Mouse (Mus musculus) liver, adult 2 months (tissue): Measurements from ENCODE around the gene Nqo1. TPM values are rescaled to one million over a fixed set of nuclear protein-coding genes. Genes with fewer than 3 reads are reported as not detected.

ENCODE experiments used
- DNase-seq: peaks from one replicate; pipeline ENCODE4 v3.0.0-alpha.2; 2011; ENCODE audit warnings: low read depth, low spot score; ENCODE audit errors: extremely low read depth
- H3K27ac ChIP-seq: fragments of 200-500 bp; replicated peaks from 2 replicates; pipeline ENCODE4 v1.5.1; 2012; ENCODE audit warnings: low read depth, mild to moderate bottlenecking, control low read depth, inconsistent platforms, low read length; ENCODE audit not compliant: insufficient read depth
- H3K27me3 ChIP-seq: fragments of 200-500 bp; 2 replicates; pipeline ENCODE4 v1.6.1; 2012; ENCODE audit warnings: mild to moderate bottlenecking, moderate library complexity, low read length, inconsistent platforms; ENCODE audit not compliant: control insufficient read depth, insufficient read depth
- H3K36me3 ChIP-seq: fragments of 200-500 bp; 2 replicates; pipeline ENCODE4 v1.6.1; 2012; ENCODE audit warnings: low read length, inconsistent platforms; ENCODE audit not compliant: control insufficient read depth, insufficient read depth
- H3K4me1 ChIP-seq: fragments of 200-500 bp; 2 replicates; pipeline ENCODE4 v1.6.1; 2011; ENCODE audit warnings: low read length; ENCODE audit not compliant: control insufficient read depth, insufficient read depth
- H3K4me3 ChIP-seq: fragments of 200-500 bp; 2 replicates; pipeline ENCODE4 v1.5.1; 2011; ENCODE audit warnings: low read depth, mild to moderate bottlenecking, control low read depth, low read length, moderate library complexity; ENCODE audit not compliant: insufficient read depth
- H3K79me2 ChIP-seq: fragments of 200-500 bp; 2 replicates; pipeline ENCODE4 v1.6.1; 2012; ENCODE audit warnings: inconsistent platforms, mild to moderate bottlenecking, low read length, moderate library complexity; ENCODE audit not compliant: control insufficient read depth, insufficient read depth
- H3K9ac ChIP-seq: fragments of 200-500 bp; 2 replicates; pipeline ENCODE4 v1.6.1; 2012; ENCODE audit warnings: low read depth, mild to moderate bottlenecking, control low read depth, inconsistent platforms, low read length
- CTCF ChIP-seq: fragments of 200-500 bp; IDR thresholded peaks from 2 replicates; pipeline ENCODE4 v1.5.1; 2011; ENCODE audit warnings: low read depth, low read length, control low read depth
- POLR2A ChIP-seq: fragments of 200-500 bp; IDR thresholded peaks from 2 replicates; pipeline ENCODE4 v1.6.1; 2011; ENCODE audit warnings: low read length, control low read depth; ENCODE audit not compliant: insufficient read depth; ENCODE audit errors: extremely low read depth
- WGBS: fragments of 180-500 bp; shearing (Covaris S2); methylation state at CpG from one replicate; pipeline ENCODE4 v1.1.7; 2018; 5-methylcytosine and 5-hydroxymethylcytosine counted together
- polyA plus RNA-seq: library from polyadenylated mRNA; depleted of rRNA; stranded (reverse); fragments of >200 nt; gene quantifications from 2 replicates; pipeline ENCODE4 v1.2.3, GENCODE M21; 2012
- total RNA-seq: library from RNA; depleted of rRNA; stranded (reverse); fragments of >200 nt; gene quantifications from 2 replicates; pipeline ENCODE4 v1.2.3, GENCODE M21; 2014

Nqo1 gene
- total and polyA plus RNA-seq, 2 experiments = 13.8 to 20.0 TPM

DNA sequence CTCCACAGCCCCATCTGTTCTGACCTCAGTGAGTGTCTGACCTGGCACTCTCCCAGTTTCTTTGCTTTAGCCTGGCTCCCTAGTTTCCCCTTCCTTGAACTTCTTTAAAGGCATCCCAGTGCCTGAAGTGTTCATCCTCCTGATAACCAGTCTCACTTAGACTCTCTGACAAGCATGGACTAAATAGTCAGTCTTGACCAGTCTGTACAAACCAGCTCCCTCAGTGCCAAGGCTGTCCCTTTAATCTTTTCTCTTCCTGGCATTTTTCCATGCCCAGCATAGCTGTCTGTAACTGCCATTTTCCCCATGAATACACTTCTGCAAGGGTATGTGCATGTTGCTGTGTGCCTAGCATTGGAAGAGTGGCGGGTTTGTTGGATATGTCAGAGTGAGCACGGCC is 17.9 kb downstream of the Nqo1 start:
- H3K27me3 ChIP-seq = no peaks in the 10 kb centered on the region
- DNase-seq = no peak
- no peak overlapping the region for H3K4me3 ChIP-seq
- no peaks in the 10 kb centered on the region for H3K4me1 ChIP-seq
- no peak for TF ChIP-seq POLR2A
- no peak for TF ChIP-seq CTCF
- no peak overlapping the region for H3K27ac ChIP-seq
- no peaks in the 10 kb centered on the region; the same call in 1 of the 2 replicates for H3K36me3 ChIP-seq
- no peaks in the 10 kb centered on the region for H3K79me2 ChIP-seq
- 96% methylated on average over 2 of the region's 2 CpGs for WGBS
- no peak overlapping the region for H3K9ac ChIP-seq

DNA sequence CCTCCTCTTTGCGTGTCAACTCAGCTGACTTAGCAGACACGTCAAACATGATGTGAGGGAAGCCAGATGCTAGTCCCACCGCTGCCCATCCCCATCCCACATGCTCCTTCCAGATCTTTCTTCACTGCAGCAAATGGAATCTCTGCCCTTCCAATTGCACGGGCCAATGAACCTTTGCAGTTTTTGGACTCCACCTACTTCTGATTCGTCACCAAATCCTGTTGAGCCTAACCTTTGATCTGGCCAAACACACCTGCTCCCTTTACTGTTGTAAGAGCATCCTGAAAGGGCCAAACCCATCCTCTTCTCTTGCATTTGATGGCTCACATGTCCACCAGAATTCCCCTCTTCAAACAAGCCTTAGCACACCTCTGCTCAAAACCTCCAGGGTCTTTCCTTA is 18.4 kb downstream of the Nqo1 start:
- Histone ChIP-seq H3K4me1 (no peaks in the 10 kb centered on the region), H3K4me3 (no peak overlapping the region), H3K9ac (no peak overlapping the region), H3K27ac (no peak overlapping the region), H3K79me2 (no peaks in the 10 kb centered on the region), H3K27me3 (no peaks in the 10 kb centered on the region), H3K36me3 (no peaks in the 10 kb centered on the region; the same call in 1 of the 2 replicates)
- peak; percentile 53 for DNase-seq
- WGBS = 33% methylated on average over 5 of the region's 5 CpGs
- TF ChIP-seq POLR2A = no peak
- TF ChIP-seq CTCF = no peak

DNA sequence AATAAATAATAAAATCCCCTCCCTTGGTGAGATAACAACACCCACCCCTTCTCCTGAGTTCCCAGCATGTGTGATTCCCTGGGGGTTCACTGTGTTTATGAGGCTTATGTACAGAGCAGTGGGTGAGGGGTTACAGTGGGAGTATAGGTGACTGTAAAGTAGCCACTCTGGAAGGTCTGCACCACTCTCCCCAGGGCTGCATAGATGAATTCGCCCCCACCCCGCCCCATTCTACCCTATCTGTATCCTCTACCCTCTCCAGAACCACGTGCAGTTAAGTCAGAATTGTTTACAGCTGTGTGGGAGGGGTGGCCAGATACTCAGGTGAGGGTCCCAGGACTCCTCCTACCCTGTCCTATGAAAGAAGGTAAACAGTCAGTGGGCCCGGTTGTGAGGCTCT is 20.1 kb downstream of the Nqo1 start:
- no peak for TF ChIP-seq CTCF
- no peak for DNase-seq

DNA sequence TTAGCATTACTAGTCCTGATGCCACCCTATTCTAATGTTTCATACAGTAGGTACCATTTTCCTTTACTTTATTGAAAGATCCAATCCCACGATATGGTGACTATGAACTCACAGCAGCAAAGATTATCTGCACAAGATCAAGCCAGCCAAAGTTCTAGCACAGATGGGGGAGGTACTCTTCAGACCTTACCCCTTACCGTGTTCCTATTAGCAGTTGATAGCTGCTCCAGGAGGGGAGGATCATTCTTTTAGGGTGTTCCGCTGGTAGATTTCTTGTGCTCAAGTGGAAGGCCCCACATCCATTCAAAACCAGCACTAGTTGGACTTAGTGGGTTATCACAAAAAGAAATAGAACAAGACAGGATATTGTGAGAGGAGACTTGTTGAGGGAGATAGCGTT is 21.3 kb downstream of the Nqo1 start:
- Histone ChIP-seq H3K36me3 (peaks cover 10% of the 10 kb centered on the region), H3K4me1 (no peaks in the 10 kb centered on the region), H3K4me3 (no peak overlapping the region), H3K27me3 (no peaks in the 10 kb centered on the region), H3K79me2 (no peaks in the 10 kb centered on the region), H3K27ac (no peak overlapping the region), H3K9ac (no peak overlapping the region)
- DNase-seq = no peak
- TF ChIP-seq CTCF = no peak
- no peak for TF ChIP-seq POLR2A
- WGBS = 92% methylated on average over 4 of the region's 4 CpGs

More for the DNA sequence above, 20.1 kb downstream of the Nqo1 start:
- Histone ChIP-seq H3K9ac (no peak overlapping the region), H3K27me3 (no peaks in the 10 kb centered on the region), H3K27ac (no peak overlapping the region), H3K79me2 (no peaks in the 10 kb centered on the region), H3K36me3 (peaks cover 8% of the 10 kb centered on the region), H3K4me3 (no peak overlapping the region), H3K4me1 (no peaks in the 10 kb centered on the region)
- 58% methylated on average over 4 of the region's 4 CpGs for WGBS

DNA sequence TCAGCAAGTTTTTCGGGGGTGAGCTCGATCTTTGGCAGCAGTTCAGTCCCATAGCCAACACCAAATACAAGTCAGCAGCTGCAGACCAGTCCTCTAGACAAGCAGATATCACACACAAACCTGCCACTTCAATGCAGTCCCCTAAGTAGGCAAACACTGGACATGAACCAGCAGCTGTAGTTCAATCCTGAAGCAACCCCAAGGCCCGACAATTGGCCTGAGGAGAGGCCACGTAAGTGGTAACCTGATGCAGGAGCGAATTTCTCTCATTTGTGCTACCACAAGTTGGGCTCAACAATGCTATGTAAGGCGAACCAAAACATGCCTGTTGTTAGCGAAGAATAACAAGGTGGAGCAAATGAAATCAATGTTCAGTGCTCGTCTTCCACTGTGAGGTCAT is 22.3 kb downstream of the Nqo1 start:
- TF ChIP-seq CTCF = no peak
- no peak for TF ChIP-seq POLR2A
- H3K27ac ChIP-seq = no peak overlapping the region

GRCm38 (mm10) chr8:107377346-107377745 is 25.7 kb downstream of the Nqo1 start:
- no peak overlapping the region for H3K4me3 ChIP-seq
- DNase-seq = no peak
- H3K27ac ChIP-seq = no peak overlapping the region
- no peaks in the 10 kb centered on the region for H3K27me3 ChIP-seq
- H3K9ac ChIP-seq = no peak overlapping the region
- 94% methylated on average over 3 of the region's 3 CpGs for WGBS
- no peak for TF ChIP-seq CTCF
- TF ChIP-seq POLR2A = no peak
- no peaks in the 10 kb centered on the region for H3K4me1 ChIP-seq
- H3K79me2 ChIP-seq = no peaks in the 10 kb centered on the region
- H3K36me3 ChIP-seq = peaks cover 28% of the 10 kb centered on the region

More for the DNA sequence above, 22.3 kb downstream of the Nqo1 start:
- Histone ChIP-seq H3K27me3 (no peaks in the 10 kb centered on the region), H3K4me3 (no peak overlapping the region), H3K36me3 (peaks cover 14% of the 10 kb centered on the region), H3K4me1 (no peaks in the 10 kb centered on the region), H3K9ac (no peak overlapping the region), H3K79me2 (no peaks in the 10 kb centered on the region)
- 97% methylated on average over 8 of the region's 8 CpGs for WGBS
- DNase-seq = no peak
